Mouse (Mus musculus): ENCODE results near the gene Krt34.

Krt34 gene

GRCm38 (mm10) chr11:99999091-99999490 is 42.3 kb downstream of the Krt34 start:
- no peak for DNase-seq

- no peak for DNase-seq
Observed at GRCm38 (mm10) chr11:99994384-99994661, 47.0 kb downstream of the Krt34 start.

GRCm38 (mm10) chr11:99993620-99994383 is 47.6 kb downstream of the Krt34 start, which contains the start of gene Krtap17-1:
Gene Krtap17-1 (minus strand): TSS chr11:99993994.
- DNase-seq, result no peak

- DNase-seq, result no peak
Observed at GRCm38 (mm10) chr11:99990571-99990970, 50.8 kb downstream of the Krt34 start.

GRCm38 (mm10) chr11:99989881-99990405 is 51.4 kb downstream of the Krt34 start:
- no peak for DNase-seq

GRCm38 (mm10) chr11:99988530-99988929 is 52.8 kb downstream of the Krt34 start:
- DNase-seq, result no peak
